Mouse (Mus musculus) liver, postnatal 0 days (tissue): ENCODE data around the gene Wdr20.

Experiments
- CTCF ChIP-seq: sonication (generic); IDR thresholded peaks from 2 replicates; pipeline ENCODE4 v1.5.1; 2016; ENCODE audit warnings: antibody characterized with exemption, low read depth
- EP300 ChIP-seq: IDR thresholded peaks from 2 replicates; pipeline ENCODE4 v1.6.1; 2016; ENCODE audit warnings: antibody characterized with exemption, low read depth, mild to moderate bottlenecking

DNA sequence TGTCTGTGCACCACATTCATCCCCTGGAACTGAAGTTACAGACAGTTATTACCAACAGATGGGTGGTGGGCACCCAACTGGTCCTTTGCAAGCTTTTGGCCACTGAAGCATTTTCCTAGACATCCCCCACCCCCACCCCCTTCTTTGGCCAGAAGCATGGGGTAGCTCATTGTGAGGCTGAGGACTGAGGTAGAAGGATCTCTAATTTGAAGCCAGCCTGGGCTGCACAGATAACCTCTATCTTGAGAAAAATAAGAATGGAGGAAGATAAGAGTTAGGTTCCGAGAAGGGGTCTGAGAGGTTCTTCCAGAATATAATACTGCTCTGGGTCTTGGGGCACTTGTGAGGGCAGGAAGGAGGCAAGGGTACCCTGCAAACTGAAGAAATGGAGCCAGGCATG, 44.5 kb downstream of the Wdr20 start:
- TF ChIP-seq CTCF (no peak), EP300 (no peak)
